Mouse (Mus musculus): ENCODE measurements at regions not wholly inside any gene's neighbourhood (a gene's known extent, or its start where the extent isn't known, plus 50 kb on each side); places are given as distances from the start of the nearest gene placed in this dataset.

DNA sequence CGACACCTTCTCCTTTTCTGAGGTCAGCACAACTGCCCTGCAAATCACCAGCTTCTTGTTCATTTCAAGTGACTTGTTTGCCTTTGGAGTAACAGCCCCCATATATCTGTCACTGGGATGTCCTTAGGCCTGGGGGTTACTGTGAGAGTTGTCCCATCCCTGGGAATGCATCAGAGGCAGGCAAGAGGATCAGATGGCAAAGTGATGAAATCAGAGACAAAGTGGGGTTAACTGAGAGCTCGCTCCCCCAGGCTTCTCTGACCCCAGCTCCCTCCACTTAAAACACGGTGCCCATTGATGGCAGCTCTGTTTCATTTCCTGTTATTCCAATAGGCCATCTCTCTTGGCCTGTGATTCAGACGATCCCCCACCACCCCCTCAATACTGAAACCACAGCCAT lies 446.2 kb downstream of the Fgf9 start:
- Histone ChIP-seq H3K79me2 (ENCODE audit: control insufficient read depth, insufficient read depth) (no peaks in the 10 kb centered on the region), H3K4me3 (ENCODE audit: insufficient read depth, poor library complexity, severe bottlenecking) (no peak overlapping the region), H3K79me3 (ENCODE audit: low read depth) (no peaks in the 10 kb centered on the region), H3K27me3 (ENCODE audit: control insufficient read depth, insufficient read depth, insufficient read length) (no peaks in the 10 kb centered on the region), H3ac (ENCODE audit: control insufficient read depth, insufficient read length, low read depth) (no peak overlapping the region), H3K36me3 (ENCODE audit: control insufficient read depth, insufficient read depth) (no peaks in the 10 kb centered on the region)
- TF ChIP-seq CTCF (IDR thresholded peaks at IDR 0.05; ENCODE audit: control insufficient read depth, insufficient read depth, insufficient read length) (no peak), FOSL1 (IDR thresholded peaks at IDR 0.05; ENCODE audit: insufficient read depth, low read length, poor library complexity, severe bottlenecking) (no peak), MYOG (IDR thresholded peaks at IDR 0.05; ENCODE audit: control insufficient read depth, extremely low read depth, insufficient read length) (no peak), USF1 (IDR thresholded peaks at IDR 0.05; ENCODE audit: low read depth) (no peak), MYOD1 (IDR thresholded peaks at IDR 0.05; ENCODE audit: control insufficient read depth, insufficient read length, low read depth) (no peak), CEBPB (IDR thresholded peaks at IDR 0.05; ENCODE audit: low read depth) (no peak), MAX (IDR thresholded peaks at IDR 0.05) (no peak)

DNA sequence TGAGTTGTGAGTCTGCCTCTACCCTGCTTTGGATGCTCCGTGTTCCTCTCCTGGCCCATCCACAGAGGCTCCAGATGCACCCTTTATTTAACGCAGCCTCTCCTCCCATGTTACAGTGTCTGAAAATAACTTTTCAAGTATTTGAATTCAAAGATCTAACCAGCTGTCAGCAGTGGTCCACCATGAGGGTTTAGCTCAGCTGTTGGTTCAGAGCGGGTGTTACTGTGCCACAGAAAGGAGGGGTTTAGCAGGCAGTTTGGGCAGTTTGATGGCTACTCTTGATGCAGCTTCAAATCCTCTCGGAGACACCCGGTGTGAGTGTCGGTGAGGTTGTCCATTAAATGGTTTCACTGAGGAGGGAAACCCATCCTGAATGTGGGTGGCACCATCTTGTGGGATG lies 441.8 kb downstream of the Fgf9 start:
- no peak overlapping the region for H3K4me3 ChIP-seq (ENCODE audit: insufficient read depth, poor library complexity, severe bottlenecking)
- H3K36me3 ChIP-seq (ENCODE audit: control insufficient read depth, insufficient read depth) = no peaks in the 10 kb centered on the region
- no peaks in the 10 kb centered on the region for H3K79me3 ChIP-seq (ENCODE audit: low read depth)
- no peak overlapping the region for H3ac ChIP-seq (ENCODE audit: control insufficient read depth, insufficient read length, low read depth)
- H3K79me2 ChIP-seq (ENCODE audit: control insufficient read depth, insufficient read depth) = no peaks in the 10 kb centered on the region
- TF ChIP-seq CEBPB (IDR thresholded peaks at IDR 0.05; ENCODE audit: low read depth) = no peak
- TF ChIP-seq MYOD1 (IDR thresholded peaks at IDR 0.05; ENCODE audit: control insufficient read depth, insufficient read length, low read depth) = no peak
- TF ChIP-seq MAX (IDR thresholded peaks at IDR 0.05) = no peak
- TF ChIP-seq MYOG (IDR thresholded peaks at IDR 0.05; ENCODE audit: control insufficient read depth, extremely low read depth, insufficient read length) = no peak
- no peak for TF ChIP-seq USF1 (IDR thresholded peaks at IDR 0.05; ENCODE audit: low read depth)
- TF ChIP-seq FOSL1 (IDR thresholded peaks at IDR 0.05; ENCODE audit: insufficient read depth, low read length, poor library complexity, severe bottlenecking) = no peak
- H3K27me3 ChIP-seq (ENCODE audit: control insufficient read depth, insufficient read depth, insufficient read length) = no peaks in the 10 kb centered on the region

DNA sequence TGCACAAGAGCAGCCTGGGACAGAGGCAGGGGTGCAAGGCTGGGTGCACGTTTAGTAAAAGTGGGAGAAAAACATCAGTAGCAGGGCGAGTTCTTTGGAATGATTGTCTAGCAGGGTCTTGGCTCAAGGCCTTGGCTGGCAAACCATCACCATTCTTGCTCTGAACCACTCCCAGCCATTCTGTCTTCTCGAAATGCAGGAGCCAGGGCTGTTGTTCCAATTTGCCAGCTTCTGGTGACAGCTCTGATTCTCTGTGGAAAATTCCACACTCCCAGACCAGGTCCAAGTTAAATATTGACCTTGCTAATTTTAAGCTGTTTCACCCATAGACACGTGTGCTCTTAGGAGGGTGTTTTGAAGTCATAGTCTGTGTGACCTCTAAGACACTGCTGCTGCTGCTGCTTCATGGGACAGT lies 441.2 kb downstream of the Fgf9 start:
- TF ChIP-seq FOSL1 (IDR thresholded peaks at IDR 0.05; ENCODE audit: insufficient read depth, low read length, poor library complexity, severe bottlenecking) (no peak), CEBPB (IDR thresholded peaks at IDR 0.05; ENCODE audit: low read depth) (no peak), MYOD1 (IDR thresholded peaks at IDR 0.05; ENCODE audit: control insufficient read depth, insufficient read length, low read depth) (no peak), USF1 (IDR thresholded peaks at IDR 0.05; ENCODE audit: low read depth) (no peak), MYOG (IDR thresholded peaks at IDR 0.05; ENCODE audit: control insufficient read depth, extremely low read depth, insufficient read length) (no peak), CTCF (IDR thresholded peaks at IDR 0.05; ENCODE audit: control insufficient read depth, insufficient read depth, insufficient read length) (no peak), MAX (IDR thresholded peaks at IDR 0.05) (no peak)
- Histone ChIP-seq H3K36me3 (ENCODE audit: control insufficient read depth, insufficient read depth) (no peaks in the 10 kb centered on the region), H3K79me3 (ENCODE audit: low read depth) (no peaks in the 10 kb centered on the region), H3K79me2 (ENCODE audit: control insufficient read depth, insufficient read depth) (no peaks in the 10 kb centered on the region), H3ac (ENCODE audit: control insufficient read depth, insufficient read length, low read depth) (no peak overlapping the region), H3K4me3 (ENCODE audit: insufficient read depth, poor library complexity, severe bottlenecking) (no peak overlapping the region), H3K27me3 (ENCODE audit: control insufficient read depth, insufficient read depth, insufficient read length) (no peaks in the 10 kb centered on the region)

DNA sequence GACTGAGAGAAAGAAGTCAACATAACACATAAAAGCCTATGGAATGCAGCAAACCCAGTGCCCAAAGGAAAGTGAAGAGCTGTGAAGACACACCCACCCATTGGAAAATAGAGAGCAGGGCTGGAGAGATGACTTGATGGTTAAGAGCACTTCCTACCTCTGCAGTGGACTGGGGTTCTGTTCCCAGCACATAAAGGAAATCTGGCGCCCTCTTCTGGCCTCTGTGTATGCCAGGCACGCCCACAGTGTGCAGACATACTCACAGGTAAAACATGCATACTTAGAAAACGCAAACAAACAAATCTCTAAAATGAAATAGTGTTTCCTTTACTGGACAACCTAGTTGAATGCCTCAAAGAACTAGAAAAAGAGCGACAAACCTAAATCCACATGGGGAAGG lies 440.4 kb downstream of the Fgf9 start:
- Histone ChIP-seq H3ac (ENCODE audit: control insufficient read depth, insufficient read length, low read depth) (no peak overlapping the region), H3K79me3 (ENCODE audit: low read depth) (no peaks in the 10 kb centered on the region), H3K36me3 (ENCODE audit: control insufficient read depth, insufficient read depth) (no peaks in the 10 kb centered on the region), H3K4me3 (ENCODE audit: insufficient read depth, poor library complexity, severe bottlenecking) (no peak overlapping the region), H3K79me2 (ENCODE audit: control insufficient read depth, insufficient read depth) (no peaks in the 10 kb centered on the region), H3K27me3 (ENCODE audit: control insufficient read depth, insufficient read depth, insufficient read length) (no peaks in the 10 kb centered on the region)
- no peak for TF ChIP-seq MAX (IDR thresholded peaks at IDR 0.05)
- TF ChIP-seq CEBPB (IDR thresholded peaks at IDR 0.05; ENCODE audit: low read depth) = no peak
- TF ChIP-seq MYOD1 (IDR thresholded peaks at IDR 0.05; ENCODE audit: control insufficient read depth, insufficient read length, low read depth) = no peak
- no peak for TF ChIP-seq FOSL1 (IDR thresholded peaks at IDR 0.05; ENCODE audit: insufficient read depth, low read length, poor library complexity, severe bottlenecking)
- TF ChIP-seq CTCF (IDR thresholded peaks at IDR 0.05; ENCODE audit: control insufficient read depth, insufficient read depth, insufficient read length) = no peak
- no peak for TF ChIP-seq USF1 (IDR thresholded peaks at IDR 0.05; ENCODE audit: low read depth)
- no peak for TF ChIP-seq MYOG (IDR thresholded peaks at IDR 0.05; ENCODE audit: control insufficient read depth, extremely low read depth, insufficient read length)

DNA sequence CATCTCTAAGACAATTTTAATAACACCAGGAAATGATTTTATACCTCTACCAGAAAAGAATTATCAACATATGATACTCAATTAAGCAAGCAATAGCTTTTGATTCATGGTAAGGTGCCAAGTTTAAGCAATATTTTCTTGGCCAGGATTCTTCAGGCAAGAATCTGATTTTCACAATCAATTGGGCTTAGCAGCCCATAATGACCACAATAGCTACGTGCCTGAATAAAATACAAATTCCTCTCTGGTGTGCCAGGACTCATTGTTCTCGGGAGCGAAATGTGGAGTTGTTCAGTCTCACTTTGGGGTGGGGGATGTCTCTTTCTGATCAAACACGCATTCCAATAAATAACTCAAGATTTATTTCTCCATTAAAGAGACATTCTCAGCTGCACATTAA lies 438.8 kb downstream of the Fgf9 start:
- TF ChIP-seq CEBPB (IDR thresholded peaks at IDR 0.05; ENCODE audit: low read depth) (no peak), MYOG (IDR thresholded peaks at IDR 0.05; ENCODE audit: control insufficient read depth, extremely low read depth, insufficient read length) (no peak), FOSL1 (IDR thresholded peaks at IDR 0.05; ENCODE audit: insufficient read depth, low read length, poor library complexity, severe bottlenecking) (no peak), MYOD1 (IDR thresholded peaks at IDR 0.05; ENCODE audit: control insufficient read depth, insufficient read length, low read depth) (no peak), MAX (IDR thresholded peaks at IDR 0.05) (no peak), CTCF (IDR thresholded peaks at IDR 0.05; ENCODE audit: control insufficient read depth, insufficient read depth, insufficient read length) (no peak), USF1 (IDR thresholded peaks at IDR 0.05; ENCODE audit: low read depth) (no peak)
- Histone ChIP-seq H3K79me2 (ENCODE audit: control insufficient read depth, insufficient read depth) (no peaks in the 10 kb centered on the region), H3K36me3 (ENCODE audit: control insufficient read depth, insufficient read depth) (no peaks in the 10 kb centered on the region), H3K4me3 (ENCODE audit: insufficient read depth, poor library complexity, severe bottlenecking) (no peak overlapping the region), H3ac (ENCODE audit: control insufficient read depth, insufficient read length, low read depth) (no peak overlapping the region), H3K27me3 (ENCODE audit: control insufficient read depth, insufficient read depth, insufficient read length) (no peaks in the 10 kb centered on the region), H3K79me3 (ENCODE audit: low read depth) (no peaks in the 10 kb centered on the region)

DNA sequence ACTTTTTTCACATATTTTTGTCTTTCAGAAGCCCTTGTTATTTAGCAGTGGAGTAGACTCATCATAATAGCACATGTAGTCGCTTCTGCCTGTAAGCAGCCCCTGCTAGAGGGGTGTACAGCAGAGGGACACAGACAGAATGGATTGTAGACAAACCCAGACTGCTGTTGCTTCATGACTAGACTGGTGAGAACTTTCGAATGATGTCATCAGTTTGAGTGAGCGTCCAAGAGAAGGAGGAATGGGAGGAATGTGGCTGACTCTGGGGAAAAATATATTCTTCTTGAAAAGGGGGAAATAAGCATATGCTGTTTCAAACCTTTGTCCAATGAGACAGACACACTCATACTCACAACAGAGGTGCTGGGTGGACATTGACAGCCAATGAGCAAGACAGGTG lies 436.1 kb downstream of the Fgf9 start:
- H3K4me3 ChIP-seq (ENCODE audit: insufficient read depth, poor library complexity, severe bottlenecking) = no peak overlapping the region
- H3K36me3 ChIP-seq (ENCODE audit: control insufficient read depth, insufficient read depth) = no peaks in the 10 kb centered on the region
- H3K79me3 ChIP-seq (ENCODE audit: low read depth) = no peaks in the 10 kb centered on the region
- TF ChIP-seq MYOD1 (IDR thresholded peaks at IDR 0.05; ENCODE audit: control insufficient read depth, insufficient read length, low read depth) (no peak), USF1 (IDR thresholded peaks at IDR 0.05; ENCODE audit: low read depth) (no peak), CEBPB (IDR thresholded peaks at IDR 0.05; ENCODE audit: low read depth) (no peak), MYOG (IDR thresholded peaks at IDR 0.05; ENCODE audit: control insufficient read depth, extremely low read depth, insufficient read length) (no peak), CTCF (IDR thresholded peaks at IDR 0.05; ENCODE audit: control insufficient read depth, insufficient read depth, insufficient read length) (no peak), FOSL1 (IDR thresholded peaks at IDR 0.05; ENCODE audit: insufficient read depth, low read length, poor library complexity, severe bottlenecking) (no peak), MAX (IDR thresholded peaks at IDR 0.05) (no peak)
- H3K27me3 ChIP-seq (ENCODE audit: control insufficient read depth, insufficient read depth, insufficient read length) = no peaks in the 10 kb centered on the region
- no peak overlapping the region for H3ac ChIP-seq (ENCODE audit: control insufficient read depth, insufficient read length, low read depth)
- H3K79me2 ChIP-seq (ENCODE audit: control insufficient read depth, insufficient read depth) = no peaks in the 10 kb centered on the region

Data from C2C12 (cell line).